Mouse (Mus musculus): ENCODE measurements around the gene Prss8. TPM values are rescaled to one million over a fixed set of nuclear protein-coding genes. Genes with fewer than 3 reads are reported as not detected.
A peak's percentile ranks its signal among the peaks of the same experiment; 100 is the strongest.

Gene Prss8
- 101 and 108 TPM in 2 replicates for polyA plus RNA-seq (2015; fragmentation: Nextera tagmentation; extraction: Ambion mirVana)

- ATAC-seq (ENCODE audit: low read depth): peak; percentile 31; the same call in 1 of the 2 replicates
- H3K4me3 ChIP-seq (ENCODE audit: low read length): peak within 1 kb of the TSS; percentile 55
- WGBS: 21% methylated on average over 6 of the region's 6 CpGs
- peak within 1 kb of the TSS; percentile 95 for H3K27ac ChIP-seq (ENCODE audit: low read length)
- H3K4me1 ChIP-seq (replicated peaks; ENCODE audit: control insufficient read depth, insufficient read depth, low read length): peaks cover 47% of the 10 kb centered on the region
- no peaks in the 10 kb centered on the region for H3K27me3 ChIP-seq (ENCODE audit: control insufficient read depth, insufficient read depth, low read depth, low read length)
- no peaks in the 10 kb centered on the region for H3K9me3 ChIP-seq (ENCODE audit: control insufficient read depth, low read length)
- H3K9ac ChIP-seq (ENCODE audit: low read length): peak within 1 kb of the TSS; percentile 75
- peak within 1 kb of the TSS; percentile 42 for H3K4me2 ChIP-seq (ENCODE audit: low read depth, low read length)
- H3K36me3 ChIP-seq (ENCODE audit: control insufficient read depth, insufficient read depth, low read length): peaks cover 11% of the 10 kb centered on the region
Measured at GRCm38 (mm10) chr7:127929923-127930322, at the start of gene Prss8. Gene Prss8, minus strand, starts transcription at chr7:127930104.

- 92% methylated on average over 2 of the region's 2 CpGs for WGBS
- no peak for ATAC-seq (ENCODE audit: low read depth)
- Histone ChIP-seq H3K4me2 (ENCODE audit: low read depth, low read length) (no peak overlapping the region), H3K9ac (ENCODE audit: low read length) (no peak overlapping the region), H3K4me1 (replicated peaks; ENCODE audit: control insufficient read depth, insufficient read depth, low read length) (no peaks in the 10 kb centered on the region), H3K4me3 (ENCODE audit: low read length) (no peak overlapping the region), H3K27me3 (ENCODE audit: control insufficient read depth, insufficient read depth, low read depth, low read length) (no peaks in the 10 kb centered on the region), H3K9me3 (ENCODE audit: control insufficient read depth, low read length) (no peaks in the 10 kb centered on the region), H3K27ac (ENCODE audit: low read length) (no peak overlapping the region), H3K36me3 (ENCODE audit: control insufficient read depth, insufficient read depth, low read length) (peaks cover 82% of the 10 kb centered on the region)
Measured at GRCm38 (mm10) chr7:127978856-127979255, 49.0 kb upstream of the Prss8 start.

- H3K4me3 ChIP-seq (ENCODE audit: low read length): no peak overlapping the region
- WGBS: 79% methylated on average over 2 of the region's 2 CpGs
- no peaks in the 10 kb centered on the region for H3K9me3 ChIP-seq (ENCODE audit: control insufficient read depth, low read length)
- H3K27me3 ChIP-seq (ENCODE audit: control insufficient read depth, insufficient read depth, low read depth, low read length): no peaks in the 10 kb centered on the region
- peaks cover 7% of the 10 kb centered on the region; the same call in 1 of the 2 replicates for H3K4me1 ChIP-seq (replicated peaks; ENCODE audit: control insufficient read depth, insufficient read depth, low read length)
- peaks cover 77% of the 10 kb centered on the region for H3K36me3 ChIP-seq (ENCODE audit: control insufficient read depth, insufficient read depth, low read length)
- H3K27ac ChIP-seq (ENCODE audit: low read length): no peak overlapping the region
- H3K4me2 ChIP-seq (ENCODE audit: low read depth, low read length): no peak overlapping the region
- no peak for ATAC-seq (ENCODE audit: low read depth)
- H3K9ac ChIP-seq (ENCODE audit: low read length): no peak overlapping the region
Measured at GRCm38 (mm10) chr7:127974413-127974930, 44.6 kb upstream of the Prss8 start.

GRCm38 (mm10) chr7:127967922-127968828, 38.3 kb upstream of the Prss8 start:
- peak overlapping the region; percentile 73 for H3K4me2 ChIP-seq (ENCODE audit: low read depth, low read length)
- ATAC-seq (ENCODE audit: low read depth): peak; percentile 54
- peak overlapping the region; percentile 98 for H3K27ac ChIP-seq (ENCODE audit: low read length)
- H3K4me1 ChIP-seq (replicated peaks; ENCODE audit: control insufficient read depth, insufficient read depth, low read length): peaks cover 16% of the 10 kb centered on the region
- peaks cover 29% of the 10 kb centered on the region for H3K36me3 ChIP-seq (ENCODE audit: control insufficient read depth, insufficient read depth, low read length)
- peak overlapping the region; percentile 97 for H3K4me3 ChIP-seq (ENCODE audit: low read length)
- H3K9me3 ChIP-seq (ENCODE audit: control insufficient read depth, low read length): no peaks in the 10 kb centered on the region
- H3K27me3 ChIP-seq (ENCODE audit: control insufficient read depth, insufficient read depth, low read depth, low read length): no peaks in the 10 kb centered on the region
- H3K9ac ChIP-seq (ENCODE audit: low read length): peak overlapping the region; percentile 98
- WGBS: under 1% methylated on average over 39 of the region's 42 CpGs

GRCm38 (mm10) chr7:127967004-127967921, 37.4 kb upstream of the Prss8 start, which contains the start of gene Fus:
Gene Fus, plus strand, starts transcription at chr7:127967457.
- under 1% methylated on average over 92 of the region's 92 CpGs for WGBS
- H3K4me1 ChIP-seq (replicated peaks; ENCODE audit: control insufficient read depth, insufficient read depth, low read length): peaks cover 16% of the 10 kb centered on the region
- H3K9me3 ChIP-seq (ENCODE audit: control insufficient read depth, low read length): no peaks in the 10 kb centered on the region
- H3K9ac ChIP-seq (ENCODE audit: low read length): peak within 1 kb of the TSS; percentile 98
- H3K4me3 ChIP-seq (ENCODE audit: low read length): peak within 1 kb of the TSS; percentile 97
- H3K27ac ChIP-seq (ENCODE audit: low read length): peak within 1 kb of the TSS; percentile 98
- H3K4me2 ChIP-seq (ENCODE audit: low read depth, low read length): peak within 1 kb of the TSS; percentile 81
- peaks cover 21% of the 10 kb centered on the region for H3K36me3 ChIP-seq (ENCODE audit: control insufficient read depth, insufficient read depth, low read length)
- ATAC-seq (ENCODE audit: low read depth): peak; percentile 95
- H3K27me3 ChIP-seq (ENCODE audit: control insufficient read depth, insufficient read depth, low read depth, low read length): no peaks in the 10 kb centered on the region

GRCm38 (mm10) chr7:127966371-127966918, 36.5 kb upstream of the Prss8 start:
- Histone ChIP-seq H3K27ac (ENCODE audit: low read length) (peak overlapping the region; percentile 98), H3K36me3 (ENCODE audit: control insufficient read depth, insufficient read depth, low read length) (peaks cover 15% of the 10 kb centered on the region), H3K4me3 (ENCODE audit: low read length) (peak overlapping the region; percentile 97), H3K27me3 (ENCODE audit: control insufficient read depth, insufficient read depth, low read depth, low read length) (no peaks in the 10 kb centered on the region), H3K9ac (ENCODE audit: low read length) (peak overlapping the region; percentile 98), H3K9me3 (ENCODE audit: control insufficient read depth, low read length) (no peaks in the 10 kb centered on the region), H3K4me1 (replicated peaks; ENCODE audit: control insufficient read depth, insufficient read depth, low read length) (peaks cover 16% of the 10 kb centered on the region), H3K4me2 (ENCODE audit: low read depth, low read length) (peak overlapping the region; percentile 81)
- 4% methylated on average over 10 of the region's 10 CpGs for WGBS
- no peak for ATAC-seq (ENCODE audit: low read depth)

- no peak overlapping the region for H3K9ac ChIP-seq (ENCODE audit: low read length)
- H3K4me2 ChIP-seq (ENCODE audit: low read depth, low read length): no peak overlapping the region
- no peak overlapping the region for H3K4me3 ChIP-seq (ENCODE audit: low read length)
- H3K27me3 ChIP-seq (ENCODE audit: control insufficient read depth, insufficient read depth, low read depth, low read length): no peaks in the 10 kb centered on the region
- no peak for ATAC-seq (ENCODE audit: low read depth)
- no peaks in the 10 kb centered on the region for H3K4me1 ChIP-seq (replicated peaks; ENCODE audit: control insufficient read depth, insufficient read depth, low read length)
- no peaks in the 10 kb centered on the region for H3K9me3 ChIP-seq (ENCODE audit: control insufficient read depth, low read length)
- H3K27ac ChIP-seq (ENCODE audit: low read length): no peak overlapping the region
- no peaks in the 10 kb centered on the region for H3K36me3 ChIP-seq (ENCODE audit: control insufficient read depth, insufficient read depth, low read length)
- 48% methylated on average over 5 of the region's 5 CpGs for WGBS
Measured at GRCm38 (mm10) chr7:127959364-127959763, 29.5 kb upstream of the Prss8 start.

GRCm38 (mm10) chr7:127952864-127953581, 23.1 kb upstream of the Prss8 start:
- WGBS: 33% methylated on average over 13 of the region's 13 CpGs
- Histone ChIP-seq H3K9me3 (ENCODE audit: control insufficient read depth, low read length) (no peaks in the 10 kb centered on the region), H3K4me1 (replicated peaks; ENCODE audit: control insufficient read depth, insufficient read depth, low read length) (no peaks in the 10 kb centered on the region), H3K27me3 (ENCODE audit: control insufficient read depth, insufficient read depth, low read depth, low read length) (no peaks in the 10 kb centered on the region), H3K4me3 (ENCODE audit: low read length) (no peak overlapping the region), H3K4me2 (ENCODE audit: low read depth, low read length) (no peak overlapping the region), H3K27ac (ENCODE audit: low read length) (no peak overlapping the region), H3K9ac (ENCODE audit: low read length) (no peak overlapping the region), H3K36me3 (ENCODE audit: control insufficient read depth, insufficient read depth, low read length) (no peaks in the 10 kb centered on the region)
- ATAC-seq (ENCODE audit: low read depth): no peak

All from lung, embryonic 16.5 days (tissue).